Mouse (Mus musculus): ENCODE measurements around the gene Psmd2. TPM values are rescaled to one million over a fixed set of nuclear protein-coding genes. Genes with fewer than 3 reads are reported as not detected.

The Psmd2 gene
- 175 and 183 TPM in 2 replicates for polyA plus RNA-seq (2015; fragmentation: Nextera tagmentation; extraction: Ambion mirVana)

DNA sequence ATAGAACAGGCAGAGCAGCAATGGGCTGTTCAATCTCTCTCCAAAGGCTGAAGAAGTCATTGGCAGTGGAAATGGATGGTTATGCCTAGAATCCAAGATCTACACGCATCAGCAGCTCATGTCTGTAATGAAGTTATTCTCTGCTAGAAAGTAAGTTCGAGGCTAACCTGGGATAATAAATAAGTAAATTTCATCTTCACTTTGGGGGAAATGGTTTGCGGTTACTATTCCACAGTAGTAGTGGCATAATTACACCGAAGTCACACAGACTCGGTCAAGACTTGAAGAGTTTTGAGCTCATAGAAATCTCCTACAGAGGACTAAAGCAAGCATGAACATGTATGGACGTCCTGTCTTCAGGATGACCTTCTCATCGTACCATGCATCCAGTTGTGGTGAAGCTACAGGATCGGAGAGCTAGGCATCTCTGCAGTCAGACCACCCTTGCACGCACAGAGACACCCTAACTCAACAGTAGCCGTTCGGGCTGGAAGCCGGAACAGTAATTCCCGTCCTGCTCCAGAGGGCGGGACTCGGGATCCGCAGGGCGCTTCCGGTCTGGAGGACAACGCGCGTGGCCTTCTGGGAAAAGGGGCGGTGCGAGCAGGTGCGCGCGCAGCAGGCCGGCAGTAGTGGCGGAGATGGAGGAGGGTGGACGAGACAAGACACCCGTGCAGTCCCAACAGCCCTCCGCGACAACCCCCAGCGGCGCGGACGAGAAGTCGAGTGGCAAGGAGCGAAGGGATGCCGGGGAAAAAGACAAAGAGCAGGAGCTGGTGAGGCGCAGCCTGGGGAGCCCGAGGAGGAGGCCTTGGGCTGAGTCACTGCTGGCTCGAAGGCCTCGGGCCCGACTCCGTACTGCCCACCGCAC lies at the start of gene Psmd2:
TSS of gene Psmd2 (plus strand) at position 577 of the 871 bp plus-strand sequence.

GRCm38 (mm10) chr16:20611357-20612227 lies 39.9 kb upstream of the Psmd2 start, which contains the start of the genes Eef1akmt4, Gm49333 and Alg3:
TSS of gene Eef1akmt4 (plus strand) at chr16:20611593.
TSS of gene Gm49333 (plus strand) at chr16:20611610.
TSS of gene Alg3 (minus strand) at chr16:20611735.

GRCm38 (mm10) chr16:20621191-20621990 lies 30.1 kb upstream of the Psmd2 start, which contains the start of gene Camk2n2:
TSS of gene Camk2n2 (minus strand) at chr16:20621287.

DNA sequence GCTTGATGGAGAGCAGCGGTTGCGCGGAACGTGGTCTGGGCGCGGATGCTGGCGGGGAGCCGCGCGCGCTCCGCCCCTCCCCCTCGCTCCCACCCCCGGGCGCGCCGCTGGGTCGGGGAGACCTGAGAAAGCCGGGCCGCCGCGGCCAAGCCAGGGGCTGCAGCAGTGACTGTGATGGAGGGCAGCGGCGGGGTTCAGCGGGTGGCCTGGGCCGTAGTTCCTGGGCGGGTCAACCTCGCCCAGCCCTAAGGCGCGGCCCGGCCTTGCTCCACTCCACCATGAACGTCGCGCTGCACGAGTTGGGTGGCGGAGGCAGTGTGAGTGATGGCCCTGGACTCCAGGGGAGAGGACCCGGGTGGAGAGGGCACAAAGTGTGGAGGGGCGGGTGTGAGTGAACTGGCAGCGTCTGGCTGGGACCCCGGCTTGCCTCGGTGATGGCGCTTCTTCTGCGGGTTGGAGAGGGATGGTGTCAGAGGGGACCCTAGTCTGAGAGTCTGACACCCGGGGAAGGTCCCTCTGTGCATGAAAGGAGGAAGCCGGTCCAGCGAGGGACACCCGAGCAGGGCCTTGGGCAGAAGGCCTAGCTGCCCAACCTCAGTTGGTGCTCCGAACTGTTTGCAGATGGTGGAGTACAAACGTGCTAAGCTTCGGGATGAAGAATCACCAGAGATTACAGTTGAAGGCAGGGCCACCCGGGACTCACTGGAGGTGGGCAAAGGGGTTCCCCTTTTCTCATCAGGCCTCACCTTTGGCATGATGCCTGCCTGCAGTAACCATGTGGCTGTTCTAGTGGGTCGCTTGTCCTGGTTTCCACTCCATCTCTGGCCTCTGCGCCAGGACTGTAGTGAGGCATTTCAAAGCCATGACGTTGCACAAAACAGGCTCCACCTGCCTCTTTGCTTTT lies 21.5 kb upstream of the Psmd2 start, which contains the start of gene Ece2:
TSS of gene Ece2 (plus strand) at position 98 of the 904 bp plus-strand sequence.

DNA sequence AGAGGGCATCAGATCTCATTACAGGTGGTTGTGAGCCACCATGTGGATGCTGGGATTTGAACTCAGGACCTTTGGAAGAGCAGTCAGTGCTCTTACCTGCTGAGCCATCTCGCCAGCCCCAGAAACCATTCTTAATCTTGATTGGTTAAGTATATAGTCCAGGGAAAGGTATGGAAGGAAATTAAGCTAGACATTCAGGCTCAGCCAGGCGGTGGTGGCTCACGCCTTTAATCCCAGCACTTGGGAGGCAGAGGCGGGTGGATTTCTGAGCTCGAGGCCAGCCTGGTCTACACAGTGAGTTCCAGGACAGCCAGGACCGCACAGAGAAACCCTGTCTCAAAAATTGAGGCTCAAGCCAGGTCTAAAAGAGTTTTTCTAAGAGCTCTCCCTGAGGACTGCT lies 16.6 kb downstream of the Psmd2 start, which contains the start of gene Eif4g1:
TSS of gene Eif4g1 (plus strand) at position 301 of the 400 bp plus-strand sequence.

DNA sequence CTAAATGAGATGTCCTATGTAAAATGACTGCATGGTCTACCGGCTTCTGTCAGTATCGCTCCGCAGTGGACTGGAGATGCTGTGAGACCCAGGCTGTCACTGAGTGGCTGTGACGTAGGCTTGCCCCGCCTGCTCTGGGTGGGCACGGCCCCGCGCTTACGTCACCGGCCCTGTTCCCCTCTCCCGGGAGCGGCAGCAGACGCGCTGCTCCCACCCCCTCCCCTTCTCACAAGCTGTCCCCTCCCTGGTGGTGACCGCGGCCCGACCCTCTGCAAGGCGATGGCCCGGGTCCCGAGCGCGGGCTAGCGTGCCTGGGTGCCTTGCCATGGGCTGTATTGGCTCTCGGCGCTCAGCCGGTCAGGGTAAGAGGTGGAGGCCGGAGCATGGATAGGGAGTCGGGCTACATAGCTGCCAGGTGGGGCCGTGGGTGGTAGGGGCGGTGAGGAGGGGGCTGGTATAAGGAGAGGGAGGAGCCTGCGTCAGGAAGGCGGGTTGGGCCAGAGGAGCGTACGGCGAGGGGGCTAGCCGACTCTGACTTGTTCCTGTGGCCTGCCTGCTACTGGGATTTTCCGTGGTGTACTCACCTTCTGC lies 41.8 kb downstream of the Psmd2 start, which contains the start of gene Fam131a:
TSS of gene Fam131a (plus strand) at position 131 of the 591 bp plus-strand sequence.

MicroRNA genes within 50 kb of the gene (microRNA counts, 519-probe panel; counts per million panel counts)
- microRNA mmu-miR-1224: 2,837 counts per million, percentile 41 among the panel's probes with 10 or more counts

Small RNAs within 50 kb of the gene (microRNA-seq; reads per million reads assigned to microRNA genes)
- gene Mir1224: 5.9 reads per million, percentile 13 among the genes with 10 or more reads in this experiment

Other genes starting within 250 kb of the Psmd2 start
- 33.9 and 37.5 TPM in 2 replicates for gene Abcc5, start 225.3 kb upstream of the Psmd2 start, polyA plus RNA-seq (2015; fragmentation: Nextera tagmentation; extraction: Ambion mirVana)
- 45.5 and 53.1 TPM in 2 replicates for gene Eif2b5, start 152.8 kb upstream of the Psmd2 start, polyA plus RNA-seq (2015; fragmentation: Nextera tagmentation; extraction: Ambion mirVana)
- 16.3 and 18.4 TPM in 2 replicates for gene Dvl3, start 134.7 kb upstream of the Psmd2 start, polyA plus RNA-seq (2015; fragmentation: Nextera tagmentation; extraction: Ambion mirVana)
- 388 and 392 TPM in 2 replicates for gene Ap2m1, start 116.2 kb upstream of the Psmd2 start, polyA plus RNA-seq (2015; fragmentation: Nextera tagmentation; extraction: Ambion mirVana)
- 27.3 and 32.1 TPM in 2 replicates for gene Abcf3, start 103.1 kb upstream of the Psmd2 start, polyA plus RNA-seq (2015; fragmentation: Nextera tagmentation; extraction: Ambion mirVana)
- gene Vwa5b2, start 62.2 kb upstream of the Psmd2 start, polyA plus RNA-seq (2015; fragmentation: Nextera tagmentation; extraction: Ambion mirVana): 1.4 and 2.5 TPM in 2 replicates
- gene Eef1akmt4, start 40.1 kb upstream of the Psmd2 start, polyA plus RNA-seq (2015; fragmentation: Nextera tagmentation; extraction: Ambion mirVana): 14.9 and 18.2 TPM in 2 replicates
- gene Gm49333, start 40.0 kb upstream of the Psmd2 start, polyA plus RNA-seq (2015; fragmentation: Nextera tagmentation; extraction: Ambion mirVana): not detected in 2 replicates
- 27.5 and 30.5 TPM in 2 replicates for gene Alg3, start 39.9 kb upstream of the Psmd2 start, polyA plus RNA-seq (2015; fragmentation: Nextera tagmentation; extraction: Ambion mirVana)
- gene Camk2n2, start 30.4 kb upstream of the Psmd2 start, polyA plus RNA-seq (2015; fragmentation: Nextera tagmentation; extraction: Ambion mirVana): 0.48 and 0.58 TPM in 2 replicates
- gene Ece2, start 21.8 kb upstream of the Psmd2 start, polyA plus RNA-seq (2015; fragmentation: Nextera tagmentation; extraction: Ambion mirVana): 0.42 and 0.94 TPM in 2 replicates
- gene Eif4g1, start 16.7 kb downstream of the Psmd2 start, polyA plus RNA-seq (2015; fragmentation: Nextera tagmentation; extraction: Ambion mirVana): 106 and 116 TPM in 2 replicates
- gene Fam131a, start 41.6 kb downstream of the Psmd2 start, polyA plus RNA-seq (2015; fragmentation: Nextera tagmentation; extraction: Ambion mirVana): 10.9 TPM in 2 replicates
- 52.9 and 58.7 TPM in 2 replicates for gene Polr2h, start 66.0 kb downstream of the Psmd2 start, polyA plus RNA-seq (2015; fragmentation: Nextera tagmentation; extraction: Ambion mirVana)
- gene Clcn2, start 66.1 kb downstream of the Psmd2 start, polyA plus RNA-seq (2015; fragmentation: Nextera tagmentation; extraction: Ambion mirVana): 1.6 TPM in 2 replicates
- gene Chrd, start 81.5 kb downstream of the Psmd2 start, polyA plus RNA-seq (2015; fragmentation: Nextera tagmentation; extraction: Ambion mirVana): 9.1 and 11.0 TPM in 2 replicates
- gene Thpo, start 82.9 kb downstream of the Psmd2 start, polyA plus RNA-seq (2015; fragmentation: Nextera tagmentation; extraction: Ambion mirVana): 0.46 and 1.3 TPM in 2 replicates